Mouse (Mus musculus) lung, adult 2 months (tissue): ENCODE measurements around the gene Aoc1.

Experiments used
- CTCF ChIP-seq: fragments of 200-500 bp; IDR thresholded peaks from 2 replicates; pipeline ENCODE4 v1.5.1; 2011; ENCODE audit warnings: mild to moderate bottlenecking, low read length, control low read depth; ENCODE audit not compliant: insufficient read depth
- POLR2A ChIP-seq: fragments of 200-500 bp; IDR thresholded peaks from 2 replicates; pipeline ENCODE4 v1.6.1; 2011; ENCODE audit warnings: low read depth, mild to moderate bottlenecking, control low read depth, low read length, borderline replicate concordance; ENCODE audit errors: extremely low read depth

- TF ChIP-seq CTCF (no peak), POLR2A (no peak)
These were observed 81.5 kb downstream of the Aoc1 start for GRCm38 (mm10) chr6:48954211-48954610.
